Mouse (Mus musculus): ENCODE results near the gene Nf1. TPM values are rescaled to one million over a fixed set of nuclear protein-coding genes. Genes with fewer than 3 reads are reported as not detected.

The Nf1 gene
- polyA plus RNA-seq, 2 experiments from 2014 or later: 1.6 to 2.5 TPM

DNA sequence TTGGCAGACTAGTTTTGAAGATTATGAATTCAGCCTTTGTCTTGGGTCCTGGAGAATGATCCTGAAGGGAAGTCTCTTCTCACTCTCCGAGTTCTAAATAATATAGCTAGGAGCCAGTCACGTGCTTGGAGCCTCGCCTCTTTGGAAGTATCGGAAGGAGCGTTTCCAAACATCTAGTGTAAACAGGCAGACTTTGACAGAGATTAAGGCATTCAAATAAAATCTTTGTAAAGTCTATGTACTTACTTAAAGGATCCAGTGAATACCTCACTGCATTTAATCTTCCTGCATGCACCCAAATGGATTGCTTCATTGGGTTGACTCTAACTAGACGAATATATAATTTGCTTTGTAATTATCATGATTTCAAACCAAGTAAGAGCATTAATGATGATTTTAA lies 143.9 kb downstream of the Nf1 start:
- no peak for ATAC-seq

- ATAC-seq: no peak
Measured at GRCm38 (mm10) chr11:79483876-79484528, 144.5 kb downstream of the Nf1 start.

GRCm38 (mm10) chr11:79484721-79485120 lies 145.2 kb downstream of the Nf1 start:
- no peak for ATAC-seq

GRCm38 (mm10) chr11:79494976-79495800 lies 155.7 kb downstream of the Nf1 start:
- no peak for ATAC-seq

GRCm38 (mm10) chr11:79502917-79503316 lies 163.4 kb downstream of the Nf1 start:
- ATAC-seq: no peak

DNA sequence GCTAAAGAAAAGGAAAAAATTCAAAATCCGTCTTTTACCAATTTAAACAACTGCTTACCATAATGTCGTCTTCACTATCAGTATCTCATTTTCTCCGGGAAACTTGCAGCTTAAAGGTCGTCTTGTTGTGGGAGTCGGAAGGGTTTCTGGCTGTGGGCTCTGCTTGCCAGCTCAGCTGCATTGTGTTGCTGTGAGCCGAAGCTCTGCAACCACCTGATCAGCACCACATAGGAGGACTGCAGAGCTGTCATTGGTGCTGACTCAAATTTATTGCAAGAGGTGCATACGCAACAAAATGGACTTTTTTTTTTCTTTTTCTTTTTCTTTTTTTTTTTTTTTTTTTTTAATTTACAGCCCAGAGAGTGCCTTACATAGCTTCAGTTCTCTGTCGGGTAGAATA lies 164.4 kb downstream of the Nf1 start, which contains the start of gene Omg:
Gene Omg, minus strand, starts transcription at position 240 of the 400 bp plus-strand sequence.
- no peak for ATAC-seq

DNA sequence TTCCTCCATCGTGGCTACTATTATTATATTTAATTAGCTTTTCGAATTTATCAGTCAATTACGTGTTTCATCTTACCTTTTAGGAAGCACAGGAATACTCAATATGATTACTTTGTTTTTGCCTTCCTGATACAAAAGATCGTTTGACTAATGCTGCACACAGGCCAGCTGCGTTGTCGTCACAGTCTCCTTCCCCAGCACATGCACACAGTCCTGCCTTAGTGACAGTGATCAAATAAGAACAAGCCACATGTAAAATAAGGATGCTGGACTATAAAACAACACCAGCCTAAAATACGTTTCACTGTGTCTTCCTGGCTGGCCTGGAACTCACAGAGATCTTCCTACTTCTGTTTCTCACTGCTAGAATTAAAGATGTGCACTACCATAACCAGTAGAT lies 165.0 kb downstream of the Nf1 start:
- no peak for ATAC-seq

GRCm38 (mm10) chr11:79511970-79512369 lies 172.5 kb downstream of the Nf1 start:
- no peak for ATAC-seq

GRCm38 (mm10) chr11:79515331-79515730 lies 175.8 kb downstream of the Nf1 start:
- ATAC-seq: no peak

GRCm38 (mm10) chr11:79515798-79516197 lies 176.3 kb downstream of the Nf1 start:
- ATAC-seq: no peak

DNA sequence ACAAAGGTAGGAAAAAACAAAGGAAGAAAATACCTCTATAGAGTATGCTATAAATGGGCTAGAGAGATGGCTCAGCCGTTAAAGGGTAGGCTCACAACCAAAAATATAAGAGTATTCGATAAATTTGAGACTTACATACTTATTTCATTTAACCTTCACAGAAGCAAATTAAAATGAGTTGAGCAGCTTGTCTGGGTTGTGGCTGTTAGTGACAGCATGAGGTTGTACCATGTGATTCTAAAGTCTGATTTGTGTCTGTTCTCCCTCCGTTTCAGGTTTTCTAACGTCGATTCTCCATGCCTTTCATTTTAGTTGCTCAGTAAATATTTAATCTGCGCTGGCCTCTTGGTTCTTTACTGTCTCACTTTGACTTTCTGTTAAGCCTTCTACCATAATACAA lies 179.8 kb downstream of the Nf1 start:
- ATAC-seq: no peak

- peak; percentile 87 for ATAC-seq
Measured at GRCm38 (mm10) chr11:79519878-79520291, 180.4 kb downstream of the Nf1 start.

GRCm38 (mm10) chr11:79520772-79521171 lies 181.3 kb downstream of the Nf1 start:
- ATAC-seq: no peak

DNA sequence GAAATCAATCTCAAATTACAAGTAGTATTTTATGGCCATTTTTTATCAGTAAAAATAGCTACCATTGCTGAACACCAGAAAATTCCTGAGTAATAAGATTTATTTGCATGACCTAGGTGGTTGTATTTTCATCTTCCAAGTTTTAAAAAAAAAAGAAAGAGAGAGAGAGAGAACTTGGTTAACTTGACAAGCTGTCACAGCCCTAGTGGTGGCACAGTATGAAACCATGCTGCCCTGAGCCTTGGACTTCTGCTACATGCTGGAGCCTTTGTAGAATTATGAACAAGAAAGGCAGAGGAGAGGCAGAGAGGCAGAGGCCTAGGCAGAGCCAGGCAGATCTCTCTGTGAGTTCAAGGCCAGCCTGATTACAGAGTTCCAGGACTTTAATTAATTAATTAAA lies 182.4 kb downstream of the Nf1 start:
- no peak for ATAC-seq

DNA sequence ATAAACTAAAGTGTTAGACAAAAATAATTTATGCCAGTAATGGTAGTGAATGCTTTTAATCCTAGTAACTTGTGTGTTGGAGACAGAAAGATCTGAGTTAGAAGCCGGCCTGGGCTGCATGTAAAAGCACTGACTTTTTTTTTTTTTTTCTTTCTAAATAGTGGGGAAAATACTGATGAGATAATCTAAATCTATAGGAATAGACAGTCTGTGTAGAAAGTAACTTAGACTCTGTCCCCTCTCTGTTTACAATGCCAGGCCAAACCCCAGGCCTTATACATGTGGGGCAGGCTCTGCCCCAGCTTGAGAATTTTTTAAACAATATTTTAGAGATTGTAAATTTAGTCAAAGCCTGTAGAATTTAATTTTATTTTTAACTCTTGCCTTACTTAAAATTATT lies 183.5 kb downstream of the Nf1 start:
- no peak for ATAC-seq

DNA sequence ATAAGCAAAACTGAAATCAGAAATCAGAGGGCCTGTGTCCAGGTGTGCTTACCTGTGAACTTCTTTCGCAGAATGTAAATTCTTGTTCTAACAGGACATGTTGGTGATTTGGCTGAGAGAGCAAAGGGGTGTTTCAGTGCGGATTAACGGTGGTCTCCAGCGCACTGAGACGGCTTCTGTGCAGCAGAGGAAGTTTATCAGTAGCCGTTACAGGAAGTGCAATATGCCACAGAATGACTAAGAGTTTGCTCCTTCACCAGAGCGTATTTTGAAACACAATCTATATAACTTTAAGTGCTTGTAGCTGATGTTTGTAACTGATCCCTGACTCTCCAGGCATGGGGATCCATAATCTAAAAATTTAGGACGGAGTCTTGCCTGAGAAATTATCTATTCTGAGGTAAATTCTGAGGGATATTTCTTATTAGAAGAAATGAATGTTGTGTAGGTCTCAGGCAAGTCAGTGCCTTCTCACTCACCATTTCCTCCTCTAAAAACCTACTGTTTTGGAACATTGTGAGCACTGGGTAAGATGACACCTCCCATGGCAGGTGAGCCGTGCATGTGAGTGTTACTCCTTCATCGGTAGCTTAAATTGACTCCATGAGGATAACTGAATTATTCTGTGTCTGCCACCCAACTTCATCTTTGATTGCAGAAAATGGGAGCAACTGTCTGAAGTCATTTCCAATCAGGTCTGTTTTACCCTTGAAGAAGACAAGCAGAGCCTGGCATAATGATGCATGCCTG lies 184.2 kb downstream of the Nf1 start, which contains the start of gene Evi2b:
Gene Evi2b, minus strand, starts transcription at position 203 of the 750 bp plus-strand sequence.
- peak; percentile 36 for ATAC-seq

GRCm38 (mm10) chr11:79524310-79524575 lies 184.8 kb downstream of the Nf1 start:
- ATAC-seq: no peak

DNA sequence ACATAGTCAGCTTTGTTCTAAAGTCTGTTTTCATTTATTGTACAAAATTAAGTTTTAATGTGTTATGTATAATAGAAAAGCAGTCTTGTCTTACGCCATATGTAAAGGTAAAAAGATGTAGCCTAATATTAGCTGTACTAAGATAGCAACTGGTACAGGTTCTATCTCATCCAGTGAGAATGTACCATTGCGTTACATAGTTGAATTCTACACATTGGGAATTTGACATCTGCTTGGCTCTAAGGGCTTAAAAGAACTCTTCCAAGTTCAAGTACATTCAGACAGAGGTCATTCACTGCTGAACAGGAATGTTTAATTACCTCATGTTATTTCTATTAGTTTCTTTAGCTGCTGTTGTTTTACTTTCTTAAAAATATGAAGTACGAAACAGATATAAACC lies 187.1 kb downstream of the Nf1 start:
- ATAC-seq: no peak

DNA sequence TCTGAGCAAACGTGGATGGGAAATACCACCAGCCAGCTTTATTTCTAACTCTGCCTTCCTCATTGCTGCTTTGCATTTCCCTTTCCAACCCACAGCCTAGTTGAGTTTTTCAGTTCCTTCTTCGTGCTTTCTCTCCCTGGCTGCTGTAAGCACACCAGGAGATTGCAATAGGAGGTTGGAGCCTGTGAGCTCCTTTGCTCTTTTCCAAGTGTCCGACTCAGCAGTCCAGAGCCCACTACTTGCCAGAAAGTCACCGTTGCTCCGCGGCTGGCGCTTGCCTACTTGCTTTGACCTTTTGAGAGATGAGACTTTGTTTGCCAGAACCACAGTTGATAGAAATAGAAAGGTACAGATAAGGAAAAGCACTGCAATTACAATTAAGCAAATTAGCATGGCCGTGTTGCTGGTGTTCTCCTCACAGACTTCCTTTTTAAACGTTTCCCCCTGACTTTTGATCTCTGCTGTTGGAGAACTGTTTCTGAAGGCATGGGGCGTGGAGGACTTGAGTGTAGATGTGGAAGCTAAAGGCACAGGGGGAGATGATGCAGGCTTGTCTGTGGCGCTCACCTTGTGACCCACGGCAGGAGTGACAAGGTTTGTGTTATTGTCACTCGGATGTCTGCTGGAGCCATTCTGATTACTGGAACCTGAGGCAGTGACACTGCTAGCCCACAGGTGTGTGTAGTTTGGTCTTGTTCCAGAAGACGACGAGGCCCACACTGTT lies 187.7 kb downstream of the Nf1 start:
- no peak for ATAC-seq

- no peak for ATAC-seq
Measured at GRCm38 (mm10) chr11:79527739-79528384, 188.4 kb downstream of the Nf1 start.

DNA sequence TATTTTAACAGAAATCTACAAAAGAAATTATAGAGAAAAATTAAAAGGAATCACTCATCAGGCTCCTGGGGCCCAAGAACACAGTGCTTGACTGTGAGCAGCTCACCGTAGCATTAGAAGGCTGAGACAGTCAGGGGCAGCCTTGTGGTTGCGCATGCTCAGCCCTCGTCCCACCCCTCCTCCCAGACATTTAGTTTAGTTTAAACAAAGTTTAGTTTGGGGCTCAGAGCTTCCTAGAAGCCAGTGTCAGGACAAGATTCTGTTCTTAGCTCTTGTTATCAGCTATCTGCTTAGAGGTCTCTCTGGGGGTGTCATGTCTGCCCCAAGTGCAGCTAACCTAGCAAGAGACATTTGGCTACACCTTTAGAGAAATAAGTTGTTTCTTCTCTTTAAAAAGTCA lies 189.1 kb downstream of the Nf1 start:
- no peak for ATAC-seq

DNA sequence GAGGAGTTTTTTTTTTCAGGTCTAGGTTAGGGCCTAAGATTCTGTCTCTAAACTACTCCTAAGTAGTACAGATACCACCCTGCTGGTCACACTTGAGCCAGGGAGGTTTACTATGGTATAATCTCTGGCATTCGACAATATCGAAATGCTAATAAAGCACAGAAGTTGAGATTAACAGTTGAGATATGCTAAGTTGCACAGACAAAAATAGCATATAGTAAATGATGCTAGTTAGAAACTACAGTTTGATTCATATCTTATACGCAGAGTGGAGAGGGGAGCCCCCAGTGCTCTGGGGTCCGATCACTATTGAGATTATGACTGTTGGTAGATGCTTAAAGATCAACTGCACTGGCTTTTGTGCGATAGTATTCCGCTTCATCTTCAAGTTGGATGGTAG lies 189.7 kb downstream of the Nf1 start:
- ATAC-seq: peak; percentile 6
